Mouse (Mus musculus) ES-E14 (cell line): ENCODE results near the gene E2f2. TPM values are rescaled to one million over a fixed set of nuclear protein-coding genes. Genes with fewer than 3 reads are reported as not detected.

Experiments
- DNase-seq: peaks from one replicate; pipeline ENCODE4 v3.0.0-alpha.2; 2013; ENCODE audit warnings: low read depth, low spot score
- H3K27ac ChIP-seq: 2 replicates; pipeline ENCODE4 v1.5.1; 2012; ENCODE audit warnings: low read depth, mild to moderate bottlenecking, low read length, moderate library complexity, mixed read lengths; ENCODE audit not compliant: poor library complexity, insufficient read depth, severe bottlenecking
- H3K36me3 ChIP-seq: 2 replicates; pipeline ENCODE4 v1.6.1; 2012; ENCODE audit warnings: mild to moderate bottlenecking, low read length, moderate library complexity, mixed read lengths; ENCODE audit not compliant: control insufficient read depth, poor library complexity, insufficient read depth, severe bottlenecking
- H3K4me1 ChIP-seq, 2 experiments: fragments of 150-350 bp in 1 of 2; sonication (generic) in 1 of 2; 2 replicates each; pipeline ENCODE4 v1.6.1; 2012; ENCODE audit warnings: low read length in 2 of 2, mild to moderate bottlenecking in 1 of 2, mixed read lengths in 1 of 2; ENCODE audit not compliant: control insufficient read depth in 2 of 2, insufficient read depth in 2 of 2, poor library complexity in 1 of 2
- H3K4me3 ChIP-seq, 2 experiments: fragments of 150-350 bp in 1 of 2; sonication (generic) in 1 of 2; 2 replicates each; pipeline ENCODE4 v1.5.1; 2012; ENCODE audit warnings: low read length in 2 of 2, low read depth in 1 of 2, mild to moderate bottlenecking in 1 of 2, mixed read lengths in 1 of 2; ENCODE audit not compliant: insufficient read depth in 1 of 2, poor library complexity in 1 of 2, severe bottlenecking in 1 of 2
- H3K9ac ChIP-seq: 2 replicates; pipeline ENCODE4 v1.6.1; 2012; ENCODE audit warnings: low read depth, mild to moderate bottlenecking, low read length, mixed read lengths; ENCODE audit not compliant: poor library complexity, insufficient read depth, severe bottlenecking
- H3K9me3 ChIP-seq: fragments of 150-350 bp; sonication (generic); 2 replicates; pipeline ENCODE4 v1.6.1; 2012; ENCODE audit warnings: low read depth, mild to moderate bottlenecking, low read length; ENCODE audit not compliant: control insufficient read depth, insufficient read depth
- CHD2 ChIP-seq: IDR thresholded peaks from 2 replicates; pipeline ENCODE4 v1.6.1; 2014; ENCODE audit warnings: mild to moderate bottlenecking, low read depth, low read length, inconsistent platforms
- HCFC1 ChIP-seq: IDR thresholded peaks from 2 replicates; pipeline ENCODE4 v1.6.1; 2012; ENCODE audit warnings: low read length, inconsistent platforms, borderline replicate concordance; ENCODE audit not compliant: insufficient read depth
- MAFK ChIP-seq: IDR thresholded peaks from 2 replicates; pipeline ENCODE4 v1.6.1; 2014; ENCODE audit warnings: mild to moderate bottlenecking, low read depth, low read length, inconsistent platforms; ENCODE audit not compliant: insufficient read depth
- ZC3H11A ChIP-seq: IDR thresholded peaks from 2 replicates; pipeline ENCODE4 v1.6.1; 2012; ENCODE audit warnings: low read depth, mild to moderate bottlenecking, inconsistent platforms, low read length, borderline replicate concordance
- ZNF384 ChIP-seq: IDR thresholded peaks from 2 replicates; pipeline ENCODE4 v1.6.1; 2012; ENCODE audit warnings: low read depth, low read length, inconsistent platforms
- in situ Hi-C, 2 experiments: fragments of 600-800 bp; cut with MboI; formaldehyde crosslinking; loops; one replicate each; pipeline ENCODE4 v1.15.1; 2025; ENCODE audit warnings: low sequenced_read_pairs in 2 of 2, inconsistent platforms in 1 of 2; ENCODE audit not compliant: unreplicated experiment in 2 of 2
- total RNA-seq: library from RNA; depleted of rRNA; stranded (reverse); fragments of 300-350 nt; gene quantifications from 2 replicates; pipeline ENCODE4 v1.2.3, GENCODE M21; 2012

Gene E2f2
- total RNA-seq, 1 experiment, result 7.5 TPM

GRCm38 (mm10) chr4:136174216-136175193 lies 2.3 kb downstream of the E2f2 start:
- H3K4me3 ChIP-seq, result peak overlapping the region; percentile 7 to 9; a peak in 2 of 4 replicates
- no peaks in the 10 kb centered on the region for H3K9me3 ChIP-seq
- TF ChIP-seq ZC3H11A, result no peak
- TF ChIP-seq MAFK, result no peak
- no peak for TF ChIP-seq HCFC1
- TF ChIP-seq CHD2, result no peak
- no peak for TF ChIP-seq ZNF384
- H3K4me1 ChIP-seq, result peaks cover 6 to 34% of the 10 kb centered on the region in 2 experiments
- H3K27ac ChIP-seq, result no peak overlapping the region; the same call in 1 of the 2 replicates
- H3K9ac ChIP-seq, result peak overlapping the region; percentile 38; the same call in 1 of the 2 replicates
- in situ Hi-C loops, result no loop called here
- no peak for DNase-seq
- H3K36me3 ChIP-seq, result no peaks in the 10 kb centered on the region; the same call in 1 of the 2 replicates

- DNase-seq, result no peak
- Histone ChIP-seq H3K9ac (peak overlapping the region; percentile 18; the same call in 1 of the 2 replicates), H3K4me3 (no peak overlapping the region), H3K36me3 (no peaks in the 10 kb centered on the region; the same call in 1 of the 2 replicates), H3K4me1 (peaks cover 6 to 32% of the 10 kb centered on the region in 2 experiments), H3K27ac (no peak overlapping the region; the same call in 1 of the 2 replicates), H3K9me3 (no peaks in the 10 kb centered on the region)
- TF ChIP-seq MAFK (no peak), ZC3H11A (no peak), ZNF384 (no peak), CHD2 (no peak), HCFC1 (no peak)
- in situ Hi-C loops, result no loop called here
These were observed 3.9 kb downstream of the E2f2 start for GRCm38 (mm10) chr4:136176022-136176552.

- TF ChIP-seq HCFC1, result no peak
- no peak for TF ChIP-seq ZNF384
- no peak for TF ChIP-seq CHD2
- no peak for TF ChIP-seq MAFK
- no peak for TF ChIP-seq ZC3H11A
- no peak overlapping the region for H3K9ac ChIP-seq
- no peaks in the 10 kb centered on the region for H3K9me3 ChIP-seq
- in situ Hi-C loops, result no loop called here
- H3K36me3 ChIP-seq, result no peaks in the 10 kb centered on the region; the same call in none of the 2 replicates
- peaks cover 6 to 32% of the 10 kb centered on the region in 2 experiments for H3K4me1 ChIP-seq
- DNase-seq, result no peak
- H3K4me3 ChIP-seq, result peak overlapping the region; percentile 3 to 13; a peak in 1 of 4 replicates
- peak overlapping the region; percentile 46; the same call in 1 of the 2 replicates for H3K27ac ChIP-seq
These were observed 5.0 kb downstream of the E2f2 start for GRCm38 (mm10) chr4:136177244-136177611.

GRCm38 (mm10) chr4:136177612-136178474 lies 5.6 kb downstream of the E2f2 start:
- Histone ChIP-seq H3K9me3 (no peaks in the 10 kb centered on the region), H3K36me3 (peaks cover 2% of the 10 kb centered on the region), H3K9ac (peak overlapping the region; percentile 39; the same call in 1 of the 2 replicates), H3K27ac (peak overlapping the region; percentile 46; the same call in 1 of the 2 replicates), H3K4me1 (peaks cover 6 to 32% of the 10 kb centered on the region in 2 experiments), H3K4me3 (peak overlapping the region; percentile 3 to 13; a peak in 1 of 4 replicates)
- in situ Hi-C loops, result no loop called here
- DNase-seq, result no peak
- TF ChIP-seq ZC3H11A (no peak), MAFK (no peak), CHD2 (no peak), HCFC1 (no peak), ZNF384 (no peak)
